Mouse (Mus musculus) limb, embryonic 11.5 days (tissue): ENCODE results near the gene Rpl9. TPM values are rescaled to one million over a fixed set of nuclear protein-coding genes. Genes with fewer than 3 reads are reported as not detected.

Experiments used
- ATAC-seq: fragments of 200-750 bp; cut with Nextera tagmentation; 2 replicates; pipeline ENCODE4 v1.8.0; 2017; ENCODE audit warnings: low read depth; ENCODE audit not compliant: insufficient number of reproducible peaks, low FRiP score, low TSS enrichment
- DNase-seq: peaks from one replicate; pipeline ENCODE4 v3.0.0-alpha.2; 2015; ENCODE audit warnings: low spot score
- H3K27ac ChIP-seq: fragments of 300-500 bp; sonication (generic); replicated peaks from 2 replicates; pipeline ENCODE4 v1.5.1; 2014; ENCODE audit warnings: low read depth, mild to moderate bottlenecking, low read length
- H3K27me3 ChIP-seq: fragments of 300-500 bp; sonication (generic); 2 replicates; pipeline ENCODE4 v1.6.1; 2014; ENCODE audit warnings: mild to moderate bottlenecking, low read length, mixed read lengths; ENCODE audit not compliant: control insufficient read depth, insufficient read depth
- H3K36me3 ChIP-seq: fragments of 300-500 bp; sonication (generic); 2 replicates; pipeline ENCODE4 v1.6.1; 2014; ENCODE audit warnings: mild to moderate bottlenecking, low read length, moderate library complexity, mixed read lengths; ENCODE audit not compliant: control insufficient read depth, insufficient read depth
- H3K4me1 ChIP-seq: fragments of 300-500 bp; sonication (generic); 2 replicates; pipeline ENCODE4 v1.6.1; 2014; ENCODE audit warnings: low read length, mixed read lengths; ENCODE audit not compliant: control insufficient read depth, insufficient read depth
- H3K4me2 ChIP-seq: fragments of 300-500 bp; sonication (generic); 2 replicates; pipeline ENCODE4 v1.6.1; 2014; ENCODE audit warnings: low read depth, mild to moderate bottlenecking, moderate library complexity; ENCODE audit not compliant: severe bottlenecking
- H3K4me3 ChIP-seq: fragments of 300-500 bp; sonication (generic); 2 replicates; pipeline ENCODE4 v1.5.1; 2014; ENCODE audit warnings: low read depth, low read length
- H3K9ac ChIP-seq: fragments of 300-500 bp; sonication (generic); 2 replicates; pipeline ENCODE4 v1.6.1; 2014; ENCODE audit warnings: mild to moderate bottlenecking, low read length
- H3K9me3 ChIP-seq: fragments of 300-500 bp; sonication (generic); 2 replicates; pipeline ENCODE4 v1.6.1; 2016; ENCODE audit warnings: low read length; ENCODE audit not compliant: control insufficient read depth
- WGBS: fragments of 180-500 bp; shearing (Covaris S2); extraction: QIAGEN DNeasy Blood & Tissue Kit; methylation state at CpG from one replicate; pipeline ENCODE4 v1.1.7; 2014; 5-methylcytosine and 5-hydroxymethylcytosine counted together
- polyA plus RNA-seq: library from polyadenylated mRNA; unstranded; fragments of >200 nt; fragmentation: Nextera tagmentation; extraction: Ambion mirVana; gene quantifications from 2 replicates; pipeline ENCODE4 v1.2.1, GENCODE M21; 2014

The Rpl9 gene
- polyA plus RNA-seq, 1 experiment from 2014 or later = 1,120 TPM

DNA sequence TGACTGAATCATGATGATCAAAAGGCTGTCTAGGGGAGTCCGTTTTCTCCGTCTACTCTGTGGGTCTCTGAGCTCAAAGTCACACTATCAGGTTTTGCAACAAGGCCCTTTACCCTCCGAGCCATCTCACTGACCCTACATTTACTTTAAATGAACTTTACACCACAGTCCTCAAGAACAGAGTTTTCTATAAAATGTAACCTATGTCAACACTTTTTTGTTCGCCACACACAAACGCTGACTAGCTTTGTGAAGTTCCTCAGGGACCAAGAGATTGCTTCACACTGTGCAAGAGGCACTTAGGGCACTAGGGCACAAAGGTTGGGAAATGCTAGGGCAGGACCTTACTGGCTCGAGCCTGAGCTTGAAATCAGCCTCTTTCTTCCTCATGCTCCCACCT, 34.4 kb downstream of the Rpl9 start:
- Histone ChIP-seq H3K27ac (no peak overlapping the region), H3K4me3 (no peak overlapping the region), H3K36me3 (no peaks in the 10 kb centered on the region), H3K9me3 (no peaks in the 10 kb centered on the region), H3K4me2 (no peak overlapping the region), H3K27me3 (no peaks in the 10 kb centered on the region), H3K4me1 (no peaks in the 10 kb centered on the region), H3K9ac (no peak overlapping the region)
- no peak for DNase-seq
- 89% methylated on average over 6 of the region's 6 CpGs for WGBS
- no peak for ATAC-seq

DNA sequence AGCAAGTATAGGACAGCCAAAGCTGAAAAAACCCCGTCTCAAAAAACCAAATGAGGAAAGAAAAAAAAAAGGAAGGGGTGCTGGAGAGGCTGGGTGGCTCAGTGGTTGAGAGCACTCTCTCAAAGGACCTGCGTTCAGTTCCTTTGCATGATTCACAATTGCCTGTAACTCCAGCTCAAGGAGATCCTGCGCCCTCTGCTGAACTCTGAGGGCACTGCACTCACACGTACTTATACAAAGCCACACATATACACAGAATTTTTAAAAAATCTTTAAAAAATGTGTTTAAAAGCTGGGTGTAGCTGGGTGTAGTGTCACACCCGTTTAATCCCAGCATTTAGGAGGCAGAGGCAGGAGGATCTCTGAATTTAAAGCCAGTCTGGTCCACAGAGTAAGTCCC, 36.3 kb downstream of the Rpl9 start:
- DNase-seq (no peak), ATAC-seq (no peak)
- H3K4me2 ChIP-seq = no peak overlapping the region
- H3K4me3 ChIP-seq = no peak overlapping the region
- H3K9me3 ChIP-seq = no peaks in the 10 kb centered on the region
- 75% methylated on average over 5 of the region's 5 CpGs for WGBS
- H3K27ac ChIP-seq = no peak overlapping the region
- no peaks in the 10 kb centered on the region for H3K27me3 ChIP-seq
- no peak overlapping the region for H3K9ac ChIP-seq
- no peaks in the 10 kb centered on the region for H3K36me3 ChIP-seq
- H3K4me1 ChIP-seq = no peaks in the 10 kb centered on the region

- Histone ChIP-seq H3K9me3 (no peaks in the 10 kb centered on the region), H3K9ac (no peak overlapping the region), H3K4me1 (no peaks in the 10 kb centered on the region), H3K27ac (no peak overlapping the region), H3K36me3 (no peaks in the 10 kb centered on the region), H3K27me3 (no peaks in the 10 kb centered on the region), H3K4me2 (no peak overlapping the region), H3K4me3 (no peak overlapping the region)
- ATAC-seq = no peak
- 87% methylated on average over 3 of the region's 3 CpGs for WGBS
- DNase-seq = no peak
These were observed 37.1 kb downstream of the Rpl9 start for GRCm38 (mm10) chr5:65354097-65354496.

- no peaks in the 10 kb centered on the region for H3K36me3 ChIP-seq
- DNase-seq (no peak), ATAC-seq (no peak)
These were observed 40.7 kb downstream of the Rpl9 start for GRCm38 (mm10) chr5:65350508-65350907.

GRCm38 (mm10) chr5:65348168-65348567, 43.1 kb downstream of the Rpl9 start, which contains the start of gene Klb:
Gene Klb, plus strand, starts transcription at chr5:65348314.
- Histone ChIP-seq H3K4me1 (no peaks in the 10 kb centered on the region), H3K27me3 (no peaks in the 10 kb centered on the region), H3K27ac (no peak within 1 kb of the TSS), H3K4me2 (no peak within 1 kb of the TSS), H3K4me3 (no peak within 1 kb of the TSS), H3K36me3 (no peaks in the 10 kb centered on the region), H3K9me3 (no peaks in the 10 kb centered on the region), H3K9ac (no peak within 1 kb of the TSS)
- no peak for DNase-seq
- 58% methylated on average over 15 of the region's 15 CpGs for WGBS
- ATAC-seq = no peak

More at GRCm38 (mm10) chr5:65350508-65350907, 40.7 kb downstream of the Rpl9 start:
- no peak overlapping the region for H3K4me3 ChIP-seq
- no peaks in the 10 kb centered on the region for H3K9me3 ChIP-seq
- H3K4me2 ChIP-seq = no peak overlapping the region
- no peak overlapping the region for H3K27ac ChIP-seq
- H3K4me1 ChIP-seq = no peaks in the 10 kb centered on the region
- H3K27me3 ChIP-seq = no peaks in the 10 kb centered on the region
- 79% methylated on average over 10 of the region's 10 CpGs for WGBS
- H3K9ac ChIP-seq = no peak overlapping the region

GRCm38 (mm10) chr5:65340167-65340566, 51.1 kb downstream of the Rpl9 start:
- no peaks in the 10 kb centered on the region for H3K9me3 ChIP-seq
- no peak for DNase-seq
- no peak for ATAC-seq
- no peak overlapping the region for H3K4me3 ChIP-seq
- no peak overlapping the region for H3K4me2 ChIP-seq
- 80% methylated on average over 4 of the region's 4 CpGs for WGBS
- no peaks in the 10 kb centered on the region for H3K4me1 ChIP-seq
- H3K36me3 ChIP-seq = no peaks in the 10 kb centered on the region
- no peak overlapping the region for H3K9ac ChIP-seq
- H3K27me3 ChIP-seq = no peaks in the 10 kb centered on the region
- no peak overlapping the region for H3K27ac ChIP-seq

DNA sequence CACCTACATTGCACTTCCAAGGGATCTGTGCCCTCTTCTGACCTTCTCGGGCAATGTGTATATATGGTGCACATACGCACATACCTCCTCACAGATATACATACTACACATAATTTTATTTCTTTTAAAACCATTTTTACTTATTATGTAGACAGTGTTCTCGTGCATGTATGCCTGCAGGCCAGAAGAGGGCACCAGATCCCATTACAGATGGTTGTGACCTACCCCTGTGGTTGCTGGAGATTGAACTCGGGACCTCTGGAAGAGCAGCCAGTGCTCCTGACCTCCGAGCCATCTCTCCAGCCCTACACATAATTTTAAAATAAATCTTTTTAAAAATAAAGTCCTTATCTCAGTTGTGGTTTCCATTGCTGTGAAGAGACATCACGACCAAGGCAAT, 52.9 kb downstream of the Rpl9 start:
- DNase-seq = no peak
- Histone ChIP-seq H3K36me3 (no peaks in the 10 kb centered on the region), H3K4me2 (no peak overlapping the region), H3K4me1 (no peaks in the 10 kb centered on the region; the same call in 1 of the 2 replicates), H3K9me3 (no peaks in the 10 kb centered on the region), H3K27ac (no peak overlapping the region), H3K4me3 (no peak overlapping the region), H3K9ac (no peak overlapping the region), H3K27me3 (no peaks in the 10 kb centered on the region)
- 86% methylated on average over 6 of the region's 6 CpGs for WGBS
- no peak for ATAC-seq

Other genes starting within 250 kb of the Rpl9 start
- 12.5 and 15.8 TPM in 2 replicates for gene Wdr19, start 191.7 kb downstream of the Rpl9 start, polyA plus RNA-seq
- 114 and 122 TPM in 2 replicates for gene Rfc1, start 55.8 kb downstream of the Rpl9 start, polyA plus RNA-seq
- gene Klb, start 43.1 kb downstream of the Rpl9 start, polyA plus RNA-seq = 0.06 and 0.09 TPM in 2 replicates
- 71.2 and 72.9 TPM in 2 replicates for gene Lias, start 53 bp upstream of the Rpl9 start, polyA plus RNA-seq
- 100 and 104 TPM in 2 replicates for gene Ugdh, start 44.5 kb upstream of the Rpl9 start, polyA plus RNA-seq
- gene Gm43552, start 101.4 kb upstream of the Rpl9 start, polyA plus RNA-seq = not detected in 2 replicates
- gene Smim14, start 145.7 kb upstream of the Rpl9 start, polyA plus RNA-seq = 75.6 and 80.5 TPM in 2 replicates
- gene Ube2k, start 145.8 kb upstream of the Rpl9 start, polyA plus RNA-seq = 167 and 172 TPM in 2 replicates